Mouse (Mus musculus) heart, embryonic 10.5 days (tissue): Measurements from ENCODE around the gene Adgb. TPM values are rescaled to one million over a fixed set of nuclear protein-coding genes. Genes with fewer than 3 reads are reported as not detected.
A peak's percentile ranks its signal among the peaks of the same experiment; 100 is the strongest.
"Not testable (repeated sequence)": the region's sequence is repeated elsewhere in the genome, so short reads cannot be mapped to it uniquely, and the experiment has no call there.

Experiments
- DNase-seq: peaks from one replicate; pipeline ENCODE4 v3.0.0-alpha.2; 2017; ENCODE audit warnings: low spot score
- H3K27ac ChIP-seq: fragments of 300-500 bp; sonication (generic); 2 replicates; pipeline ENCODE4 v1.5.1; 2016; ENCODE audit warnings: mild to moderate bottlenecking
- H3K27me3 ChIP-seq: fragments of 300-500 bp; sonication (generic); 2 replicates; pipeline ENCODE4 v1.6.1; 2016; ENCODE audit warnings: mild to moderate bottlenecking; ENCODE audit not compliant: poor library complexity, insufficient read depth, severe bottlenecking
- H3K36me3 ChIP-seq: fragments of 300-500 bp; sonication (generic); 2 replicates; pipeline ENCODE4 v1.6.1; 2016; ENCODE audit warnings: mild to moderate bottlenecking, moderate library complexity
- H3K4me1 ChIP-seq: fragments of 300-500 bp; sonication (generic); 2 replicates; pipeline ENCODE4 v1.6.1; 2016; ENCODE audit warnings: mild to moderate bottlenecking
- H3K4me3 ChIP-seq: fragments of 300-500 bp; sonication (generic); 2 replicates; pipeline ENCODE4 v1.5.1; 2016; ENCODE audit warnings: mild to moderate bottlenecking, moderate library complexity
- H3K9me3 ChIP-seq: fragments of 300-500 bp; sonication (generic); 2 replicates; pipeline ENCODE4 v1.6.1; 2016; ENCODE audit warnings: mild to moderate bottlenecking, moderate library complexity
- WGBS: fragments of 180-500 bp; shearing (Covaris S2); methylation state at CpG from one replicate; pipeline ENCODE4 v1.1.7; 2016; 5-methylcytosine and 5-hydroxymethylcytosine counted together
- polyA plus RNA-seq: library from polyadenylated mRNA; unstranded; fragments of >200 nt; fragmentation: Nextera tagmentation; extraction: Ambion mirVana; gene quantifications from 2 replicates; pipeline ENCODE4 v1.2.1, GENCODE M21; 2016

The Adgb gene
- 0.23 and 0.31 TPM in 2 replicates for polyA plus RNA-seq

- peak; percentile 94 for DNase-seq
- Histone ChIP-seq H3K27me3 (peaks cover 23% of the 10 kb centered on the region), H3K9me3 (no peaks in the 10 kb centered on the region), H3K4me1 (peaks cover 10% of the 10 kb centered on the region), H3K27ac (peak within 1 kb of the TSS; percentile 29; the same call in 1 of the 2 replicates), H3K36me3 (no peaks in the 10 kb centered on the region), H3K4me3 (peak within 1 kb of the TSS; percentile 51)
- WGBS, result 3% methylated on average over 22 of the region's 22 CpGs
Measured at GRCm38 (mm10) chr10:10471961-10472610, at the start of gene Adgb. Gene Adgb (minus strand): TSS chr10:10472326.

- Histone ChIP-seq H3K9me3 (no peaks in the 10 kb centered on the region), H3K36me3 (no peaks in the 10 kb centered on the region)
- 83% methylated on average over 1 of the region's 1 CpGs for WGBS
Measured at GRCm38 (mm10) chr10:10480139-10480538, 8.0 kb upstream of the Adgb start.

GRCm38 (mm10) chr10:10477429-10477828 lies 5.3 kb upstream of the Adgb start:
- H3K27ac ChIP-seq, H3K9me3 ChIP-seq, DNase-seq, H3K36me3 ChIP-seq, H3K4me3 ChIP-seq, H3K4me1 ChIP-seq: not testable (repeated sequence)
- WGBS, result 54% methylated on average over 10 of the region's 10 CpGs
- peaks cover 23% of the 10 kb centered on the region for H3K27me3 ChIP-seq

More at GRCm38 (mm10) chr10:10480139-10480538, 8.0 kb upstream of the Adgb start:
- no peak overlapping the region for H3K4me3 ChIP-seq
- DNase-seq, result no peak
- H3K27ac ChIP-seq, result no peak overlapping the region
- no peaks in the 10 kb centered on the region for H3K4me1 ChIP-seq
- H3K27me3 ChIP-seq, result peaks cover 10% of the 10 kb centered on the region; the same call in 1 of the 2 replicates

- H3K27ac ChIP-seq, result no peak overlapping the region
- H3K27me3 ChIP-seq, result peaks cover 23% of the 10 kb centered on the region
- DNase-seq, result no peak
- H3K9me3 ChIP-seq, result no peaks in the 10 kb centered on the region
- H3K4me1 ChIP-seq, result peaks cover 7% of the 10 kb centered on the region
- no peaks in the 10 kb centered on the region for H3K36me3 ChIP-seq
- WGBS, result 29% methylated on average over 5 of the region's 5 CpGs
- no peak overlapping the region for H3K4me3 ChIP-seq
Measured at GRCm38 (mm10) chr10:10476956-10477355, 4.8 kb upstream of the Adgb start.

GRCm38 (mm10) chr10:10476549-10476948 lies 4.4 kb upstream of the Adgb start:
- no peaks in the 10 kb centered on the region for H3K9me3 ChIP-seq
- DNase-seq, result no peak
- no peak overlapping the region for H3K4me3 ChIP-seq
- H3K4me1 ChIP-seq, result peaks cover 10% of the 10 kb centered on the region
- H3K36me3 ChIP-seq, result no peaks in the 10 kb centered on the region
- peaks cover 23% of the 10 kb centered on the region for H3K27me3 ChIP-seq
- 52% methylated on average over 2 of the region's 2 CpGs for WGBS
- no peak overlapping the region for H3K27ac ChIP-seq

- Histone ChIP-seq H3K4me3 (no peak overlapping the region), H3K4me1 (peaks cover 10% of the 10 kb centered on the region), H3K27me3 (0 out of 2 replicates have a peak, but pooled peaks cover 1% of the 10 kb centered on the region), H3K36me3 (no peaks in the 10 kb centered on the region), H3K27ac (no peak overlapping the region), H3K9me3 (no peaks in the 10 kb centered on the region)
- WGBS, result 46% methylated on average over 6 of the region's 6 CpGs
- DNase-seq, result no peak
Measured at GRCm38 (mm10) chr10:10468699-10469547, 3.2 kb downstream of the Adgb start.

- H3K27me3 ChIP-seq, result no peaks in the 10 kb centered on the region
- DNase-seq, result no peak
- no peak overlapping the region for H3K27ac ChIP-seq
- no peak overlapping the region for H3K4me3 ChIP-seq
- no peaks in the 10 kb centered on the region for H3K9me3 ChIP-seq
- H3K36me3 ChIP-seq, result no peaks in the 10 kb centered on the region
- 69% methylated on average over 2 of the region's 2 CpGs for WGBS
- H3K4me1 ChIP-seq, result 0 out of 2 replicates have a peak, but pooled peaks cover 3% of the 10 kb centered on the region
Measured at GRCm38 (mm10) chr10:10460113-10460512, 12.0 kb downstream of the Adgb start.

GRCm38 (mm10) chr10:10456991-10457390 lies 15.1 kb downstream of the Adgb start:
- DNase-seq, result no peak
- 86% methylated on average over 5 of the region's 5 CpGs for WGBS

GRCm38 (mm10) chr10:10449067-10449466 lies 23.1 kb downstream of the Adgb start:
- Histone ChIP-seq H3K4me3 (no peak overlapping the region), H3K27ac (no peak overlapping the region), H3K27me3 (no peaks in the 10 kb centered on the region), H3K4me1 (no peaks in the 10 kb centered on the region), H3K36me3 (no peaks in the 10 kb centered on the region), H3K9me3 (no peaks in the 10 kb centered on the region)
- 69% methylated on average over 3 of the region's 3 CpGs for WGBS
- DNase-seq, result no peak

More at GRCm38 (mm10) chr10:10456991-10457390, 15.1 kb downstream of the Adgb start:
- no peak overlapping the region for H3K27ac ChIP-seq
- H3K4me1 ChIP-seq, result 0 out of 2 replicates have a peak, but pooled peaks cover 3% of the 10 kb centered on the region
- H3K9me3 ChIP-seq, result no peaks in the 10 kb centered on the region
- H3K4me3 ChIP-seq, result no peak overlapping the region
- no peaks in the 10 kb centered on the region for H3K27me3 ChIP-seq
- no peaks in the 10 kb centered on the region for H3K36me3 ChIP-seq

- Histone ChIP-seq H3K27ac (no peak overlapping the region), H3K4me3 (no peak overlapping the region), H3K9me3 (no peaks in the 10 kb centered on the region), H3K27me3 (no peaks in the 10 kb centered on the region), H3K36me3 (no peaks in the 10 kb centered on the region), H3K4me1 (no peaks in the 10 kb centered on the region)
- 63% methylated on average over 3 of the region's 3 CpGs for WGBS
- DNase-seq, result no peak
Measured at GRCm38 (mm10) chr10:10444841-10445466, 27.2 kb downstream of the Adgb start.

- Histone ChIP-seq H3K27me3 (no peaks in the 10 kb centered on the region), H3K4me3 (no peak overlapping the region), H3K4me1 (no peaks in the 10 kb centered on the region), H3K36me3 (no peaks in the 10 kb centered on the region), H3K9me3 (no peaks in the 10 kb centered on the region), H3K27ac (no peak overlapping the region)
- no peak for DNase-seq
Measured at GRCm38 (mm10) chr10:10443558-10443957, 28.6 kb downstream of the Adgb start.

- Histone ChIP-seq H3K4me3 (no peak overlapping the region), H3K4me1 (no peaks in the 10 kb centered on the region), H3K27me3 (no peaks in the 10 kb centered on the region), H3K9me3 (no peaks in the 10 kb centered on the region), H3K27ac (no peak overlapping the region), H3K36me3 (no peaks in the 10 kb centered on the region)
- WGBS, result 65% methylated on average over 1 of the region's 1 CpGs
- DNase-seq, result no peak
Measured at GRCm38 (mm10) chr10:10435014-10435413, 37.1 kb downstream of the Adgb start.

GRCm38 (mm10) chr10:10429635-10430034 lies 42.5 kb downstream of the Adgb start:
- WGBS, result 73% methylated on average over 5 of the region's 5 CpGs
- Histone ChIP-seq H3K4me1 (no peaks in the 10 kb centered on the region), H3K27ac (no peak overlapping the region), H3K27me3 (no peaks in the 10 kb centered on the region), H3K36me3 (no peaks in the 10 kb centered on the region), H3K4me3 (no peak overlapping the region), H3K9me3 (no peaks in the 10 kb centered on the region)
- no peak for DNase-seq
